Mouse (Mus musculus) CH12.LX (cell line): ENCODE data around the gene Rabgap1. TPM values are rescaled to one million over a fixed set of nuclear protein-coding genes. Genes with fewer than 3 reads are reported as not detected.

Experiments
- DNase-seq: peaks from one replicate; pipeline ENCODE4 v3.0.0-alpha.2; 2013; ENCODE audit errors: extremely low read depth
- H3K27ac ChIP-seq: 2 replicates; pipeline ENCODE4 v1.5.1; 2012; ENCODE audit warnings: low read depth, mild to moderate bottlenecking, control low read depth, moderate library complexity; ENCODE audit not compliant: insufficient read depth
- H3K27me3 ChIP-seq: replicated peaks from 2 replicates; pipeline ENCODE3; 2012; ENCODE audit warnings: inconsistent platforms
- H3K36me3 ChIP-seq, 2 experiments: replicated peaks in 1 of 2; 2 replicates each; pipeline versions ENCODE3 to v1.6.1; 2012; ENCODE audit warnings: inconsistent platforms in 1 of 2, low read length in 1 of 2, mild to moderate bottlenecking in 1 of 2, mixed read lengths in 1 of 2, moderate library complexity in 1 of 2; ENCODE audit not compliant: control insufficient read depth in 1 of 2, insufficient read depth in 1 of 2
- H3K4me1 ChIP-seq, 2 experiments: 2 replicates each; pipeline ENCODE4 v1.6.1; 2012; ENCODE audit warnings: inconsistent platforms in 1 of 2, moderate library complexity in 1 of 2; ENCODE audit not compliant: insufficient read depth in 2 of 2, control insufficient read depth in 1 of 2
- H3K4me2 ChIP-seq: 2 replicates; pipeline ENCODE4 v1.6.1; 2012; ENCODE audit warnings: low read depth, mild to moderate bottlenecking, control low read depth; ENCODE audit not compliant: poor library complexity, insufficient read depth, severe bottlenecking
- H3K4me3 ChIP-seq, 3 experiments: fragments of 150-350 bp in 1 of 3; sonication (generic) in 1 of 3; replicated peaks in 1 of 3; 2 replicates each; pipeline versions ENCODE3 to v1.5.1; 2011 to 2012; ENCODE audit warnings: low read depth in 2 of 3, low read length in 2 of 3, mild to moderate bottlenecking in 2 of 3, moderate library complexity in 2 of 3, control low read depth in 1 of 3, improper control_type of control experiment in 1 of 3, inconsistent platforms in 1 of 3, mixed read lengths in 1 of 3; ENCODE audit not compliant: poor library complexity in 1 of 3
- H3K79me2 ChIP-seq: replicated peaks from 2 replicates; pipeline ENCODE4 v1.6.1; 2012; ENCODE audit warnings: mild to moderate bottlenecking, moderate library complexity; ENCODE audit not compliant: control insufficient read depth, poor library complexity, insufficient read depth, severe bottlenecking; ENCODE audit errors: extremely low read depth
- H3K9ac ChIP-seq: 2 replicates; pipeline ENCODE4 v1.6.1; 2012; ENCODE audit warnings: low read depth, mild to moderate bottlenecking, control low read depth, moderate library complexity; ENCODE audit not compliant: insufficient read depth
- H3K9me3 ChIP-seq: replicated peaks from 2 replicates; pipeline ENCODE3; 2012; ENCODE audit warnings: low read length, inconsistent platforms, mixed read lengths
- CHD1 ChIP-seq: IDR thresholded peaks from 2 replicates; pipeline ENCODE4 v1.6.1; 2012; ENCODE audit warnings: low read depth, low read length, improper control_type of control experiment, inconsistent platforms
- CTCF ChIP-seq, 2 experiments: IDR thresholded peaks in 1 of 2; conservative IDR thresholded peaks in 1 of 2; 2 replicates each; pipeline ENCODE4 v1.5.1; 2011 to 2012; ENCODE audit warnings: low read depth in 2 of 2, low read length in 2 of 2, improper control_type of control experiment in 1 of 2, inconsistent platforms in 1 of 2, mild to moderate bottlenecking in 1 of 2, moderate library complexity in 1 of 2
- E2F4 ChIP-seq: IDR thresholded peaks from 2 replicates; pipeline ENCODE4 v1.6.1; 2011; ENCODE audit warnings: low read depth, low read length, improper control_type of control experiment; ENCODE audit not compliant: insufficient replicate concordance
- EP300 ChIP-seq: IDR thresholded peaks from 2 replicates; pipeline ENCODE4 v1.6.1; 2011; ENCODE audit warnings: low read length, improper control_type of control experiment
- IRF4 ChIP-seq: IDR thresholded peaks from 2 replicates; pipeline ENCODE4 v1.6.1; 2014; ENCODE audit warnings: low read depth, mild to moderate bottlenecking, inconsistent platforms, low read length, improper control_type of control experiment
- JUN ChIP-seq: IDR thresholded peaks from 2 replicates; pipeline ENCODE4 v1.6.1; 2011; ENCODE audit warnings: low read depth, mild to moderate bottlenecking, low read length, improper control_type of control experiment, moderate library complexity; ENCODE audit not compliant: insufficient read depth
- JUND ChIP-seq: conservative IDR thresholded peaks from 2 replicates; pipeline ENCODE4 v1.6.1; 2011; ENCODE audit warnings: low read depth, low read length, improper control_type of control experiment
- MAZ ChIP-seq: IDR thresholded peaks from 2 replicates; pipeline ENCODE4 v1.6.1; 2012; ENCODE audit warnings: low read depth, mild to moderate bottlenecking, inconsistent platforms, low read length, improper control_type of control experiment, moderate library complexity
- RAD21 ChIP-seq: IDR thresholded peaks from 2 replicates; pipeline ENCODE4 v1.6.1; 2011; ENCODE audit warnings: low read depth, mild to moderate bottlenecking, low read length, improper control_type of control experiment, moderate library complexity
- SIN3A ChIP-seq: IDR thresholded peaks from 2 replicates; pipeline ENCODE4 v1.6.1; 2012; ENCODE audit warnings: low read length, improper control_type of control experiment, inconsistent platforms
- dilution Hi-C: fragments of 300-500 bp; cut with MboI; formaldehyde crosslinking; loops from 2 replicates; pipeline ENCODE4 v1.14.3; 2020; ENCODE audit warnings: low sequenced_read_pairs; ENCODE audit not compliant: extremely low pct_unique_long_range_greater_than_20kb, extremely low pct_ligation_motif_present
- in situ Hi-C: fragments of 300-500 bp; cut with MboI; formaldehyde crosslinking; loops from 3 replicates; pipeline ENCODE4 v1.14.3; 2019; ENCODE audit warnings: low sequenced_read_pairs, low pct_ligation_motif_present, low pct_unique_long_range_greater_than_20kb, mixed read lengths
- polyA plus RNA-seq: library from polyadenylated mRNA; unstranded; fragments of >175 nt; gene quantifications from 2 replicates; pipeline ENCODE4 v1.2.1, GENCODE M21; 2012; ENCODE audit warnings: low read depth; ENCODE audit not compliant: insufficient read length
- total RNA-seq, 2 experiments: library from RNA; depleted of rRNA; stranded (reverse); fragments of 300-350 nt in 1 of 2; fragments of >200 nt in 1 of 2; gene quantifications; 2 replicates each; pipeline ENCODE4 v1.2.3; 2012 to 2014

Gene Rabgap1
- total and polyA plus RNA-seq, 3 experiments = 16.6 to 21.9 (median 19.4) TPM

- Histone ChIP-seq H3K4me2 (no peak overlapping the region), H3K4me1 (peaks cover 5 to 6% of the 10 kb centered on the region in 2 experiments)
- no peak for DNase-seq
- TF ChIP-seq JUND (no peak), CHD1 (0 out of 2 replicates have a peak, but pooled peaks have one; percentile 56)
- TF ChIP-seq, all 38 proteins: peak for 1
- no peak overlapping the region for H3K27ac ChIP-seq
- H3K36me3 ChIP-seq = peaks cover 41 to 74% of the 10 kb centered on the region in 2 experiments
- no peaks in the 10 kb centered on the region for H3K79me2 ChIP-seq
- no peak overlapping the region for H3K4me3 ChIP-seq
- H3K27me3 ChIP-seq = no peaks in the 10 kb centered on the region
- in situ Hi-C loops = no loop called here
- dilution Hi-C loops = no loop called here
- no peaks in the 10 kb centered on the region for H3K9me3 ChIP-seq
- H3K9ac ChIP-seq = no peak overlapping the region
Measured at GRCm38 (mm10) chr2:37569888-37570287, 126.8 kb downstream of the Rabgap1 start.

GRCm38 (mm10) chr2:37570703-37571102, 127.6 kb downstream of the Rabgap1 start:
- in situ Hi-C loops = no loop called here
- H3K36me3 ChIP-seq = peaks cover 38 to 75% of the 10 kb centered on the region in 2 experiments

GRCm38 (mm10) chr2:37572141-37572540, 129.1 kb downstream of the Rabgap1 start:
- no peak overlapping the region for H3K9ac ChIP-seq
- no peak overlapping the region for H3K4me2 ChIP-seq
- in situ Hi-C loops = no loop called here
- DNase-seq = no peak
- peaks cover 30 to 75% of the 10 kb centered on the region in 2 experiments for H3K36me3 ChIP-seq
- H3K27ac ChIP-seq = no peak overlapping the region
- TF ChIP-seq EP300 (no peak), E2F4 (no peak), CTCF (conservative IDR thresholded peaks at IDR 0.05 in 1 of 2, IDR thresholded peaks at IDR 0.05 in 1 of 2; ENCODE audit: low read depth in 2 of 2, low read length in 2 of 2) (no peak)
- peaks cover 0 to 6% of the 10 kb centered on the region in 2 experiments; a peak in 2 of 4 replicates for H3K4me1 ChIP-seq
- no peaks in the 10 kb centered on the region for H3K27me3 ChIP-seq
- H3K4me3 ChIP-seq = no peak overlapping the region
- H3K9me3 ChIP-seq = no peaks in the 10 kb centered on the region
- no peaks in the 10 kb centered on the region for H3K79me2 ChIP-seq
- dilution Hi-C loops = no loop called here

More at GRCm38 (mm10) chr2:37570703-37571102, 127.6 kb downstream of the Rabgap1 start:
- H3K9me3 ChIP-seq = no peaks in the 10 kb centered on the region
- H3K27me3 ChIP-seq = no peaks in the 10 kb centered on the region
- H3K9ac ChIP-seq = no peak overlapping the region
- no peak overlapping the region for H3K27ac ChIP-seq
- no peak overlapping the region for H3K4me3 ChIP-seq
- TF ChIP-seq RAD21 (no peak), IRF4 (no peak), JUN (no peak), MAZ (no peak), SIN3A (no peak)
- no peaks in the 10 kb centered on the region for H3K79me2 ChIP-seq
- no peak overlapping the region for H3K4me2 ChIP-seq
- dilution Hi-C loops = no loop called here
- DNase-seq = no peak
- H3K4me1 ChIP-seq = peaks cover under 1 to 6% of the 10 kb centered on the region in 2 experiments; a peak in 3 of 4 replicates
